Comparison of ENCODE assay signal across 8 mouse cellular contexts in genomic region chr10:20723521-20723915, GRCm38 (mm10). TPM values are rescaled to one million over a fixed set of nuclear protein-coding genes. Genes with fewer than 3 reads are reported as not detected.
A peak's percentile ranks its signal among the peaks of the same experiment; 100 is the strongest.
DNase-seq lines count a peak whose midpoint lies in the region; ATAC-seq and TF ChIP-seq lines count a peak whose summit lies in the region.

No protein-coding gene starts in this region.

- no peaks in the 10 kb centered on the region for H3K36me3 ChIP-seq in megakaryocyte, embryonic 14.5 days (replicated peaks; ENCODE audit: low read length)
- no peaks in the 10 kb centered on the region for H3K36me3 ChIP-seq in forebrain, postnatal 0 days (ENCODE audit: insufficient read depth)
- no peaks in the 10 kb centered on the region for H3K36me3 ChIP-seq in limb, embryonic 13.5 days
- H3K36me3 ChIP-seq in stomach, embryonic 14.5 days (ENCODE audit: control insufficient read depth, insufficient read depth, low read length) = no peaks in the 10 kb centered on the region

- no peaks in the 10 kb centered on the region for H3K9me3 ChIP-seq in megakaryocyte, embryonic 14.5 days
- H3K9me3 ChIP-seq in forebrain, postnatal 0 days (ENCODE audit: low read length) = no peaks in the 10 kb centered on the region
- no peaks in the 10 kb centered on the region for H3K9me3 ChIP-seq in limb, embryonic 13.5 days
- H3K9me3 ChIP-seq in stomach, embryonic 14.5 days (ENCODE audit: control insufficient read depth, low read depth, low read length) = no peaks in the 10 kb centered on the region

- H3K27ac ChIP-seq in forebrain, postnatal 0 days (ENCODE audit: low read depth, low read length) = peak overlapping the region; percentile 16
- H3K27ac ChIP-seq in limb, embryonic 13.5 days = peak overlapping the region; percentile 58
- H3K27ac ChIP-seq in stomach, embryonic 14.5 days (ENCODE audit: low read length) = no peak overlapping the region

- H3K27me3 ChIP-seq in megakaryocyte, embryonic 14.5 days (replicated peaks) = no peaks in the 10 kb centered on the region
- no peaks in the 10 kb centered on the region for H3K27me3 ChIP-seq in forebrain, postnatal 0 days (ENCODE audit: insufficient read depth, low read length)
- no peaks in the 10 kb centered on the region for H3K27me3 ChIP-seq in limb, embryonic 13.5 days
- no peaks in the 10 kb centered on the region for H3K27me3 ChIP-seq in stomach, embryonic 14.5 days (ENCODE audit: control insufficient read depth, insufficient read depth, low read length)

- TF ChIP-seq CTCF in forebrain, postnatal 0 days (IDR thresholded peaks at IDR 0.05; ENCODE audit: low read depth) = no peak

- H3K4me1 ChIP-seq in megakaryocyte, embryonic 14.5 days = peaks cover 66% of the 10 kb centered on the region
- peaks cover 3% of the 10 kb centered on the region; the same call in 1 of the 2 replicates for H3K4me1 ChIP-seq in forebrain, postnatal 0 days (ENCODE audit: insufficient read depth)
- peaks cover 26% of the 10 kb centered on the region for H3K4me1 ChIP-seq in limb, embryonic 13.5 days
- H3K4me1 ChIP-seq in stomach, embryonic 14.5 days (ENCODE audit: control insufficient read depth, insufficient read depth, low read length) = peaks cover 9% of the 10 kb centered on the region; the same call in 1 of the 2 replicates

- no peak for ATAC-seq in megakaryocyte, adult 5-6 weeks (ENCODE audit: poor library complexity, severe bottlenecking)
- ATAC-seq in forebrain, postnatal 0 days = no peak
- ATAC-seq in limb, embryonic 13.5 days (ENCODE audit: low FRiP score, low read depth) = no peak
- ATAC-seq in stomach, embryonic 14.5 days (ENCODE audit: insufficient number of reproducible peaks, insufficient read depth, low FRiP score, low read depth) = no peak

- DNase-seq in forebrain, postnatal 0 days = peak; percentile 33
- no peak for DNase-seq in urinary bladder, postnatal 25 days (ENCODE audit: low spot score)
- DNase-seq in layer of hippocampus, adult 18-20 months (ENCODE audit: low spot score in 2 of 2) = no peak
- DNase-seq in right cerebral cortex, postnatal 4 days = no peak

- H3K4me2 ChIP-seq in forebrain, postnatal 0 days (ENCODE audit: low read depth) = peak overlapping the region; percentile 55
- H3K4me2 ChIP-seq in limb, embryonic 13.5 days (replicated peaks) = peak overlapping the region; percentile 64
- peak overlapping the region; percentile 30 for H3K4me2 ChIP-seq in stomach, embryonic 14.5 days (replicated peaks; ENCODE audit: low read depth, low read length)

- H3K9ac ChIP-seq in forebrain, postnatal 0 days = no peak overlapping the region
- peak overlapping the region; percentile 57; the same call in 1 of the 2 replicates for H3K9ac ChIP-seq in limb, embryonic 13.5 days
- no peak overlapping the region for H3K9ac ChIP-seq in stomach, embryonic 14.5 days (replicated peaks; ENCODE audit: low read depth, low read length)

- WGBS in forebrain, postnatal 0 days = 20% methylated on average over 3 of the region's 3 CpGs
- WGBS in limb, embryonic 13.5 days = 30% methylated on average over 3 of the region's 3 CpGs
- 29% methylated on average over 3 of the region's 3 CpGs for WGBS in stomach, embryonic 14.5 days

- H3K4me3 ChIP-seq in megakaryocyte, embryonic 14.5 days (replicated peaks) = peak overlapping the region; percentile 89
- H3K4me3 ChIP-seq in forebrain, postnatal 0 days (ENCODE audit: low read depth, low read length) = peak overlapping the region; percentile 44
- peak overlapping the region; percentile 45 for H3K4me3 ChIP-seq in limb, embryonic 13.5 days
- no peak overlapping the region for H3K4me3 ChIP-seq in stomach, embryonic 14.5 days (ENCODE audit: low read depth, low read length)

RNA-seq across cellular contexts. Expression of gene Pde7b, which starts 1.4 kb away (rescaled TPM):
- 0.51 and 0.68 TPM in 2 replicates for polyA plus RNA-seq in megakaryocyte, embryonic 14.5 days (2012; ENCODE audit: insufficient read depth, low replicate concordance)
- 5.2 and 7.4 TPM in 2 replicates for total RNA-seq in megakaryocyte, adult 5-6 weeks (2015)
- total RNA-seq in megakaryocyte, adult 5-6 weeks (2017) = 3.8 and 6.7 TPM in 2 replicates
- total RNA-seq in forebrain, postnatal 0 days (2014; rRNA removed) = 8.7 and 9.4 TPM in 2 replicates
- polyA plus RNA-seq in forebrain, postnatal 0 days (2015; fragmentation: Nextera tagmentation; extraction: Ambion mirVana) = 0.88 and 2.4 TPM in 2 replicates
- 9.5 and 11.2 TPM in 2 replicates for polyA plus RNA-seq in limb, embryonic 13.5 days (2015; fragmentation: Nextera tagmentation; extraction: Ambion mirVana)
- 6.5 and 6.6 TPM in 2 replicates for polyA plus RNA-seq in stomach, embryonic 14.5 days (2014; fragmentation: Nextera tagmentation; extraction: Ambion mirVana)
- total RNA-seq in layer of hippocampus, adult 18-20 months (2021) = 10 to 100 TPM; 21.2 to 27.0 TPM
